ENCODE assay signal across 8 mouse cellular contexts in the genomic region with DNA sequence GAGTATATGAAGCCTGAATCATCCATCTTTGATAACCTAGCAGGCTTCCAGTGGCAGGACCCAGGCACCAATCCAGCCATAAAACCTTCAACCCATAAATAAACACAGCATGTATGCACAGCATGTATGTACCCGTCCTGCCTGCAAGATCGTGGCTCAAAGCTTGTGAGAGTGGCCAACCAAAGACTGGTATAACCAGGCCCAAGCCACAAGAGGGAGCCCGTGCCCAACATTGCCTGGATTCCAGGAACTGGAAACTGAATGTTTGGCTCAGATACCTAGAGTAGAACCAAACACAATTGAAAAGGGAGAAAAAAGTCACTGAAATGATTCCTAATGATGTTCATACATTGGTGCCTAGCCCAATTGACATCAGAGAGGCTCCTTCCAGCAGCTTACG. TPM values are rescaled to one million over a fixed set of nuclear protein-coding genes. Genes with fewer than 3 reads are reported as not detected.
DNase-seq lines count a peak whose midpoint lies in the region; ATAC-seq and TF ChIP-seq lines count a peak whose summit lies in the region.

No protein-coding gene starts in this region.

- H3K27ac ChIP-seq in forebrain, embryonic 11.5 days (ENCODE audit: low read depth, low read length), result no peak overlapping the region

- H3K4me1 ChIP-seq in E14TG2a.4 (replicated peaks; ENCODE audit: low read depth, low read length), result no peaks in the 10 kb centered on the region
- no peaks in the 10 kb centered on the region for H3K4me1 ChIP-seq in forebrain, embryonic 11.5 days (replicated peaks; ENCODE audit: control insufficient read depth, insufficient read depth, low read length)

- H3K9me3 ChIP-seq in E14TG2a.4 (ENCODE audit: low read length), result no peaks in the 10 kb centered on the region
- no peaks in the 10 kb centered on the region for H3K9me3 ChIP-seq in forebrain, embryonic 11.5 days (ENCODE audit: control insufficient read depth, low read length)

- 30% methylated on average over 4 of the region's 4 CpGs for whole genome bisulfite sequencing in forebrain, embryonic 11.5 days
- WGBS in large intestine, adult 2 months, result 14% methylated on average over 4 of the region's 4 CpGs

- H3K27me3 ChIP-seq in E14TG2a.4 (ENCODE audit: insufficient read depth, low read length), result no peaks in the 10 kb centered on the region; the same call in 1 of the 2 replicates
- no peaks in the 10 kb centered on the region for H3K27me3 ChIP-seq in forebrain, embryonic 11.5 days (ENCODE audit: control insufficient read depth, insufficient read depth, low read length)

- peak; percentile 20 for DNase-seq in brain, embryonic 18.5 days (ENCODE audit: low read depth, low spot score)
- DNase-seq in forebrain, embryonic 11.5 days (ENCODE audit: low spot score), result peak; percentile 83
- DNase-seq in heart, postnatal 36 days, result peak; percentile 68 to 75
- DNase-seq in large intestine, adult 2 months (ENCODE audit: low read depth, low spot score), result peak; percentile 44
- DNase-seq in lung, postnatal 10 days, result peak; percentile 80
- DNase-seq in ovary, postnatal 14 days (ENCODE audit: low spot score), result peak; percentile 71
- DNase-seq in thymus, postnatal 0 days (ENCODE audit: low spot score), result peak; percentile 85

- peak; percentile 57 for TF ChIP-seq CTCF in E14TG2a.4 (conservative IDR thresholded peaks at IDR 0.05; ENCODE audit: low read length)

- no peak overlapping the region for H3K4me2 ChIP-seq in forebrain, embryonic 11.5 days (ENCODE audit: low read depth, low read length, severe bottlenecking)

- H3K9ac ChIP-seq in forebrain, embryonic 11.5 days (ENCODE audit: low read length), result no peak overlapping the region

- peak; percentile 80 for ATAC-seq in forebrain, embryonic 11.5 days (replicated peaks; ENCODE audit: low FRiP score)

- intact Hi-C loops in heart, postnatal 36 days (cut with DNase I), result loop anchor here (2.0 to 5.0 kb wide), 4 partner anchors 49 to 274 kb away; no protein-coding TSS in a partner anchor

- H3K36me3 ChIP-seq in E14TG2a.4 (ENCODE audit: insufficient read depth, low read length), result no peaks in the 10 kb centered on the region
- no peaks in the 10 kb centered on the region for H3K36me3 ChIP-seq in forebrain, embryonic 11.5 days (ENCODE audit: control insufficient read depth, insufficient read depth, low read length)

- H3K4me3 ChIP-seq in E14TG2a.4 (replicated peaks; ENCODE audit: low read length), result no peak overlapping the region
- no peak overlapping the region for H3K4me3 ChIP-seq in forebrain, embryonic 11.5 days (ENCODE audit: low read depth, low read length)

RNA-seq across cellular contexts. Expression of gene Ppt1, which starts 27.9 kb away (rescaled TPM):
- 76.4 and 81.0 TPM in 2 replicates for polyA plus RNA-seq in forebrain, embryonic 11.5 days (2014; fragmentation: Nextera tagmentation; extraction: Ambion mirVana)
- total RNA-seq in heart, postnatal 36 days (2021), result 10 to 100 TPM; 41.5 to 44.5 TPM
- 26.7 and 32.5 TPM in 2 replicates for polyA plus RNA-seq in large intestine, adult 2 months (2012; rRNA removed)
- 118 and 131 TPM in 2 replicates for polyA plus RNA-seq in thymus, postnatal 0 days (2015; fragmentation: Nextera tagmentation; extraction: Ambion mirVana)

Comparison
In these comparisons a context has a peak if more than half of its experiments do, and no peak if none do; other contexts are left out.
1. DNase-seq: peak in every context shown above with its lines; median percentile 85 in thymus, postnatal 0 days; 83 in forebrain, embryonic 11.5 days; 80 in lung, postnatal 10 days; 72 in heart, postnatal 36 days; 71 in ovary, postnatal 14 days; 44 in large intestine, adult 2 months; 20 in brain, embryonic 18.5 days.